Mouse (Mus musculus): ENCODE data around the gene Sik2. TPM values are rescaled to one million over a fixed set of nuclear protein-coding genes. Genes with fewer than 3 reads are reported as not detected.

Gene Sik2
- total and polyA plus RNA-seq, 3 experiments = 18.7 to 72.8 (median 22.4) TPM

DNA sequence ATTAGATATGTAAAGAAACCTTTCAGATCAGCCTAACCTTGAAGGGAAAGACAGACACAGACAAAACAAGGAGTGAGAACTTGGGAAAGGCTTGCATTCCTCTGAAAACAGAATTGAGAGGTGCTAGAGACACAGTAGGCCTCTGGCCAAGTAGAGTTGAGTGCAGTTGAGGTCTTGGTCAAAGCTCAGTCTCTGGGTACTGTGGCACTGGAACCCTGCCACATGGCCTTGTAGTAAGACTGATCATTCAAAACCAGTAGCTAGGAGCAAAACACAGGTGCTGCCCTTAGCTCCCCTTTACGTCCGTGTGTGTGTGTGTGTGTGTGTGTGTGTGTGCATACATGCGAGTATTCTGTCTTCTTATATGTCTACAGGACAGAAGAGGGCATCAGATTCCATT is 132.6 kb downstream of the Sik2 start:
- no peak overlapping the region for H3K4me3 ChIP-seq (ENCODE audit: low read depth, low read length)
- H3K4me1 ChIP-seq (ENCODE audit: insufficient read depth, low read depth, low read length) = peaks cover 23% of the 10 kb centered on the region
- TF ChIP-seq POLR2AphosphoS5 (IDR thresholded peaks at IDR 0.05; ENCODE audit: insufficient replicate concordance, low read depth, low read length) (no peak), TAL1 (conservative IDR thresholded peaks at IDR 0.05; ENCODE audit: low read depth, low read length) (no peak), CTCF (IDR thresholded peaks at IDR 0.05; ENCODE audit: low read depth, low read length) (no peak), GATA2 (IDR thresholded peaks at IDR 0.05; ENCODE audit: borderline replicate concordance, low read depth, low read length) (no peak), GATA1 (IDR thresholded peaks at IDR 0.05; ENCODE audit: borderline replicate concordance, low read length) (no peak)
- H3K36me3 ChIP-seq (replicated peaks) = peaks cover 90% of the 10 kb centered on the region
- DNase-seq (ENCODE audit: low spot score) (no peak), ATAC-seq (ENCODE audit: extremely low read depth, insufficient number of reproducible peaks, low FRiP score, poor library complexity, severe bottlenecking) (no peak)
- no peaks in the 10 kb centered on the region for H3K27me3 ChIP-seq (ENCODE audit: insufficient read depth, low read length)
- no peaks in the 10 kb centered on the region for H3K9me3 ChIP-seq (replicated peaks)

DNA sequence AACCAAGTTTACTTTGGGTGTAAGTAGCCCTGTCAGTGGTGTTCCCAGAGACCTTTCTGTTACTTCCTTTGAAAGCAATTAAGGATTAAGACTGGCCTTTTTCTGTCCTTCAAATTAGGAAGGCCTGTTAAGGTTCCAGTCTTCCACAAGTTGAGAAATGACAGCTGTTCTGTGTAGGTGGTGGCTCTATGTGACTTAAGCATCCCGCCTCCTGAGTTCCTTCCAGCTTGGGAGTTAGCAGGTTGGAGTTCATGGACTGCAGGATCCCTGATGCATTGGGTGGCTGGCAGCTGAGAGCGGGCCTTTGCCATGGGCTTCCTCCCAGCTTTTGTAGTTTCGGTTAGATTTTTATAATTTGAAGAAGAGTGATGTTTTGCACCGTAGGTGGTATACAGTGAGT is 133.4 kb downstream of the Sik2 start:
- H3K36me3 ChIP-seq (replicated peaks) = peaks cover 93% of the 10 kb centered on the region
- DNase-seq (ENCODE audit: low spot score) (no peak), ATAC-seq (ENCODE audit: extremely low read depth, insufficient number of reproducible peaks, low FRiP score, poor library complexity, severe bottlenecking) (no peak)
- no peaks in the 10 kb centered on the region for H3K9me3 ChIP-seq (replicated peaks)
- TF ChIP-seq CTCF (IDR thresholded peaks at IDR 0.05; ENCODE audit: low read depth, low read length) = no peak
- H3K4me1 ChIP-seq (ENCODE audit: insufficient read depth, low read depth, low read length) = peaks cover 23% of the 10 kb centered on the region
- H3K4me3 ChIP-seq (ENCODE audit: low read depth, low read length) = no peak overlapping the region
- H3K27me3 ChIP-seq (ENCODE audit: insufficient read depth, low read length) = no peaks in the 10 kb centered on the region

- Histone ChIP-seq H3K4me3 (ENCODE audit: low read depth, low read length) (no peak overlapping the region), H3K36me3 (replicated peaks) (peaks cover 90% of the 10 kb centered on the region), H3K4me1 (ENCODE audit: insufficient read depth, low read depth, low read length) (peaks cover 23% of the 10 kb centered on the region), H3K9me3 (replicated peaks) (no peaks in the 10 kb centered on the region), H3K27me3 (ENCODE audit: insufficient read depth, low read length) (no peaks in the 10 kb centered on the region)
- no peak for DNase-seq (ENCODE audit: low spot score)
- TF ChIP-seq GATA2 (IDR thresholded peaks at IDR 0.05; ENCODE audit: borderline replicate concordance, low read depth, low read length) (no peak), CTCF (IDR thresholded peaks at IDR 0.05; ENCODE audit: low read depth, low read length) (no peak), GATA1 (IDR thresholded peaks at IDR 0.05; ENCODE audit: borderline replicate concordance, low read length) (no peak), TAL1 (conservative IDR thresholded peaks at IDR 0.05; ENCODE audit: low read depth, low read length) (no peak), POLR2AphosphoS5 (IDR thresholded peaks at IDR 0.05; ENCODE audit: insufficient replicate concordance, low read depth, low read length) (no peak)
- no peak for ATAC-seq (ENCODE audit: extremely low read depth, insufficient number of reproducible peaks, low FRiP score, poor library complexity, severe bottlenecking)
Measured at GRCm38 (mm10) chr9:50874031-50874430, 134.8 kb downstream of the Sik2 start.

DNA sequence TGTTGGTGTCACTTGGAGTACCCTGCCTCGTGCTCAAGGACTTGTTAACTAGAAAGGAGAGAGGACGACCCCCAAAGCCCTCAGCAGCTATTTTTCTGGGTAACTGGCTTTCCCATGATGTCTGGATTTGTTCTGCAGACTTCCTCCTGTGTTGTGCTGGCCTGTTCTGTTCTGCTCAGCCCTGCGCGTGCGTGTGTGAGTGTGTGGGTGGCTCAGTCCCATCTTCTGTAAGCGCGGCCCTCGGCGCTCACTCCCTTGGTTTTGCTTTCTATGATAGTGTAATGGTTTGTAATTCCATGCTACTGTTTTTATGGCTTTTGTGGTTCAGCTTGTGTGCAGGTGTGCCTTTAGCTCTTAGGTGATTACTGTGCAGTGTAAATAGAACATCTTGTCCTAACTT is 135.7 kb downstream of the Sik2 start:
- Histone ChIP-seq H3K4me1 (ENCODE audit: insufficient read depth, low read depth, low read length) (peaks cover 27% of the 10 kb centered on the region), H3K9me3 (replicated peaks) (no peaks in the 10 kb centered on the region), H3K4me3 (ENCODE audit: low read depth, low read length) (no peak overlapping the region), H3K36me3 (replicated peaks) (peaks cover 90% of the 10 kb centered on the region), H3K27me3 (ENCODE audit: insufficient read depth, low read length) (no peaks in the 10 kb centered on the region)
- ATAC-seq (ENCODE audit: extremely low read depth, insufficient number of reproducible peaks, low FRiP score, poor library complexity, severe bottlenecking) (no peak), DNase-seq (ENCODE audit: low spot score) (no peak)
- TF ChIP-seq CTCF (IDR thresholded peaks at IDR 0.05; ENCODE audit: low read depth, low read length) (no peak), TAL1 (conservative IDR thresholded peaks at IDR 0.05; ENCODE audit: low read depth, low read length) (no peak), GATA2 (IDR thresholded peaks at IDR 0.05; ENCODE audit: borderline replicate concordance, low read depth, low read length) (no peak), GATA1 (IDR thresholded peaks at IDR 0.05; ENCODE audit: borderline replicate concordance, low read length) (no peak), POLR2AphosphoS5 (IDR thresholded peaks at IDR 0.05; ENCODE audit: insufficient replicate concordance, low read depth, low read length) (no peak)

- Histone ChIP-seq H3K27me3 (ENCODE audit: insufficient read depth, low read length) (no peaks in the 10 kb centered on the region), H3K4me1 (ENCODE audit: insufficient read depth, low read depth, low read length) (peaks cover 34% of the 10 kb centered on the region), H3K9me3 (replicated peaks) (no peaks in the 10 kb centered on the region), H3K36me3 (replicated peaks) (peaks cover 89% of the 10 kb centered on the region), H3K4me3 (ENCODE audit: low read depth, low read length) (no peak overlapping the region)
- DNase-seq (ENCODE audit: low spot score) (no peak), ATAC-seq (ENCODE audit: extremely low read depth, insufficient number of reproducible peaks, low FRiP score, poor library complexity, severe bottlenecking) (no peak)
- TF ChIP-seq GATA1 (IDR thresholded peaks at IDR 0.05; ENCODE audit: borderline replicate concordance, low read length) (no peak), TAL1 (conservative IDR thresholded peaks at IDR 0.05; ENCODE audit: low read depth, low read length) (no peak), GATA2 (IDR thresholded peaks at IDR 0.05; ENCODE audit: borderline replicate concordance, low read depth, low read length) (no peak), CTCF (IDR thresholded peaks at IDR 0.05; ENCODE audit: low read depth, low read length) (no peak), POLR2AphosphoS5 (IDR thresholded peaks at IDR 0.05; ENCODE audit: insufficient replicate concordance, low read depth, low read length) (no peak)
Measured at GRCm38 (mm10) chr9:50868182-50868581, 140.7 kb downstream of the Sik2 start.

DNA sequence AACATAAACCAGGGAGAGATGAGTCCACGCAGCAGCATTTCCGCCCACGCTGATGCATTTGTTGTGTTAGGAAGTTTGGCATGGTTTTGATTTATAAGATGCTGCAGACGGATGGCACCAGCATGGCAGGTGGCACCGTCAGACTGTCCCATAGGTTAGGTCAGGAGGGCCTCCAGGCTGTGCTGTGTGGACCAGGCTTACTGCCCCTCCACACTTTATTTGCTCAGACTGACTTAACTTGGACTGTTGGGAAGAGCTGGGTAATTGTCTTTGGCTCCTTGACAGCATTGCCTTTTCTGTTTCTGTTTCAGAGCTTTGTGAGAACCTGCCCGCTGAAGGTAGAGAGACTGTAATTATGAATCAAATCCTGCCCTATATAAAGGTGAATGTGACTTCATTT is 141.9 kb downstream of the Sik2 start:
- Histone ChIP-seq H3K9me3 (replicated peaks) (no peaks in the 10 kb centered on the region), H3K27me3 (ENCODE audit: insufficient read depth, low read length) (no peaks in the 10 kb centered on the region), H3K4me3 (ENCODE audit: low read depth, low read length) (no peak overlapping the region), H3K36me3 (replicated peaks) (peaks cover 89% of the 10 kb centered on the region), H3K4me1 (ENCODE audit: insufficient read depth, low read depth, low read length) (peaks cover 40% of the 10 kb centered on the region)
- TF ChIP-seq POLR2AphosphoS5 (IDR thresholded peaks at IDR 0.05; ENCODE audit: insufficient replicate concordance, low read depth, low read length) = no peak
- no peak for TF ChIP-seq GATA2 (IDR thresholded peaks at IDR 0.05; ENCODE audit: borderline replicate concordance, low read depth, low read length)
- TF ChIP-seq TAL1 (conservative IDR thresholded peaks at IDR 0.05; ENCODE audit: low read depth, low read length) = no peak
- TF ChIP-seq GATA1 (IDR thresholded peaks at IDR 0.05; ENCODE audit: borderline replicate concordance, low read length) = no peak
- TF ChIP-seq CTCF (IDR thresholded peaks at IDR 0.05; ENCODE audit: low read depth, low read length) = no peak
- no peak for ATAC-seq (ENCODE audit: extremely low read depth, insufficient number of reproducible peaks, low FRiP score, poor library complexity, severe bottlenecking)
- DNase-seq (ENCODE audit: low spot score) = no peak

- Histone ChIP-seq H3K4me1 (ENCODE audit: insufficient read depth, low read depth, low read length) (peaks cover 51% of the 10 kb centered on the region), H3K4me3 (ENCODE audit: low read depth, low read length) (no peak overlapping the region), H3K27me3 (ENCODE audit: insufficient read depth, low read length) (no peaks in the 10 kb centered on the region), H3K9me3 (replicated peaks) (no peaks in the 10 kb centered on the region), H3K36me3 (replicated peaks) (peaks cover 96% of the 10 kb centered on the region)
- no peak for ATAC-seq (ENCODE audit: extremely low read depth, insufficient number of reproducible peaks, low FRiP score, poor library complexity, severe bottlenecking)
- DNase-seq (ENCODE audit: low spot score) = no peak
- no peak for TF ChIP-seq CTCF (IDR thresholded peaks at IDR 0.05; ENCODE audit: low read depth, low read length)
- no peak for TF ChIP-seq GATA1 (IDR thresholded peaks at IDR 0.05; ENCODE audit: borderline replicate concordance, low read length)
- no peak for TF ChIP-seq TAL1 (conservative IDR thresholded peaks at IDR 0.05; ENCODE audit: low read depth, low read length)
- TF ChIP-seq POLR2AphosphoS5 (IDR thresholded peaks at IDR 0.05; ENCODE audit: insufficient replicate concordance, low read depth, low read length) = no peak
- TF ChIP-seq GATA2 (IDR thresholded peaks at IDR 0.05; ENCODE audit: borderline replicate concordance, low read depth, low read length) = no peak
Measured at GRCm38 (mm10) chr9:50865803-50866202, 143.1 kb downstream of the Sik2 start.
